Mouse (Mus musculus) left cerebral cortex, adult 2 months (tissue): ENCODE results near the gene Ltc4s. TPM values are rescaled to one million over a fixed set of nuclear protein-coding genes. Genes with fewer than 3 reads are reported as not detected.
A peak's percentile ranks its signal among the peaks of the same experiment; 100 is the strongest.

Experiments
- DNase-seq, 2 experiments: peaks; one replicate each; pipeline ENCODE4 v3.0.0; 2021 to 2022; ENCODE audit warnings: low spot score in 2 of 2, mixed read lengths in 1 of 2; ENCODE audit errors: extremely low spot score in 1 of 2
- H3K27ac ChIP-seq: fragments of 200-600 bp; 2 replicates; pipeline ENCODE4 v1.8.1; 2022
- H3K4me3 ChIP-seq: fragments of 200-600 bp; 2 replicates; pipeline ENCODE4 v1.8.1; 2022
- CTCF ChIP-seq: fragments of 200-600 bp; IDR thresholded peaks from 2 replicates; pipeline ENCODE4 v1.8.1; 2022; ENCODE audit warnings: antibody characterized with exemption, mild to moderate bottlenecking, moderate library complexity
- intact Hi-C: fragments of 180-260 bp; cut with DNase I; formaldehyde crosslinking; loops from one replicate; pipeline ENCODE4 v1.15.1; 2025
- total RNA-seq, 2 experiments: library from RNA; stranded (reverse); gene quantifications; 2 replicates each; pipeline ENCODE4 v1.2.3; 2021

Gene Ltc4s
- total RNA-seq, 2 experiments from 2014 or later = 5.9 to 8.7 TPM

- no peak for TF ChIP-seq CTCF
- DNase-seq = no peak
- H3K27ac ChIP-seq = no peak overlapping the region
- H3K4me3 ChIP-seq = no peak overlapping the region
- intact Hi-C loops = no loop called here
Observed at GRCm38 (mm10) chr11:50266997-50267396, 28.6 kb upstream of the Ltc4s start.

GRCm38 (mm10) chr11:50265931-50266330 is 27.5 kb upstream of the Ltc4s start:
- DNase-seq = no peak
- no peak for TF ChIP-seq CTCF
- Histone ChIP-seq H3K4me3 (no peak overlapping the region), H3K27ac (no peak overlapping the region)
- intact Hi-C loops = no loop called here

DNA sequence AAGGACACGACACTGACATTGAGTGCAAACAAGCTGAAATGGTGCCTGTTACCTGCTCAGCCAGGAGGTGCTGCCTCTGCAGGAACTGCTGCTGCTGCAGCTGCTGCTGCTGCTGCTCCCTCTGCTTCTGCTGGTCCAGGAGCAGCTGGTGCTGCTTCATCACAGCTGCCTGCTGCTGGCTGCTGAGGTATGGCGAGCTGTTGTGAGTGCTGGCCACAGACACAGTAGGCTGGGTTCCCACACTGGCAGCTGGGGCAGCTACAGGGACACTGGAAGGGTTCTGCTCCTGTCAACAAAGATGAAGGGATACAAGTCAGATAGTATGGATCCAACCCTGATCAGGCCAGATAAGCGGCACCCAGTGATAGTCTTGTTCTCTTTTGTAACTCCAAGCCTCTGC is 24.8 kb upstream of the Ltc4s start:
- Histone ChIP-seq H3K27ac (no peak overlapping the region), H3K4me3 (no peak overlapping the region)
- DNase-seq = no peak
- TF ChIP-seq CTCF = no peak
- intact Hi-C loops = no loop called here

DNA sequence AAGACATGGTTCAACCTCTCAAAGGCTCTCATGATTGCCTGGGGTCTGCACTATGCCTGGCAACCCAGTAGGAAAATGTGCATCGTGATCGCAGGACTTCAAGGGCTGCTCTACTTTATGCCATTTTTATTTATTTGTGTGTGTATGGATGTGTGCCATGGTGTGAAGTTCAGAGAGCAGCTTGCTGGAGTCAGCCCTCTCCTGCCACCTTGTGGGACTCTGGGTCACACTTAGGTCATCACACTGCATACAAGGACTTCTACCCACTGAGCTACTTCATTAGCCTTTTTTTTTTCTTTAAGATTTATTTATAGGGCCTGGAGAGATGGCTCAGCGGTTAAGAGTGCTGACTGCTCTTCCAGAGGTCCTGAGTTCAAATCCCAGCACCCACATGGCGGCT is 23.6 kb upstream of the Ltc4s start:
- Histone ChIP-seq H3K4me3 (no peak overlapping the region), H3K27ac (no peak overlapping the region)
- TF ChIP-seq CTCF = peak; percentile 35
- intact Hi-C loops = no loop called here
- no peak for DNase-seq

- intact Hi-C loops = no loop called here
- Histone ChIP-seq H3K27ac (peak overlapping the region; percentile 54), H3K4me3 (no peak overlapping the region)
- peak in 1 of 2 experiments; percentile 66 for DNase-seq
- TF ChIP-seq CTCF = no peak
Observed at GRCm38 (mm10) chr11:50258310-50258709, 19.9 kb upstream of the Ltc4s start.

- no peak for TF ChIP-seq CTCF
- DNase-seq = no peak
- Histone ChIP-seq H3K27ac (peak overlapping the region; percentile 73), H3K4me3 (no peak overlapping the region)
- intact Hi-C loops = no loop called here
Observed at GRCm38 (mm10) chr11:50256615-50257014, 18.2 kb upstream of the Ltc4s start.

GRCm38 (mm10) chr11:50254010-50254580 is 15.7 kb upstream of the Ltc4s start:
- intact Hi-C loops = no loop called here
- no peak for TF ChIP-seq CTCF
- Histone ChIP-seq H3K27ac (peak overlapping the region; percentile 83), H3K4me3 (no peak overlapping the region)
- peak; percentile 80 to 82 for DNase-seq

GRCm38 (mm10) chr11:50253393-50253792 is 15.0 kb upstream of the Ltc4s start:
- intact Hi-C loops = no loop called here
- TF ChIP-seq CTCF = no peak
- peak overlapping the region; percentile 13; the same call in 1 of the 2 replicates for H3K27ac ChIP-seq
- H3K4me3 ChIP-seq = no peak overlapping the region
- no peak for DNase-seq

DNA sequence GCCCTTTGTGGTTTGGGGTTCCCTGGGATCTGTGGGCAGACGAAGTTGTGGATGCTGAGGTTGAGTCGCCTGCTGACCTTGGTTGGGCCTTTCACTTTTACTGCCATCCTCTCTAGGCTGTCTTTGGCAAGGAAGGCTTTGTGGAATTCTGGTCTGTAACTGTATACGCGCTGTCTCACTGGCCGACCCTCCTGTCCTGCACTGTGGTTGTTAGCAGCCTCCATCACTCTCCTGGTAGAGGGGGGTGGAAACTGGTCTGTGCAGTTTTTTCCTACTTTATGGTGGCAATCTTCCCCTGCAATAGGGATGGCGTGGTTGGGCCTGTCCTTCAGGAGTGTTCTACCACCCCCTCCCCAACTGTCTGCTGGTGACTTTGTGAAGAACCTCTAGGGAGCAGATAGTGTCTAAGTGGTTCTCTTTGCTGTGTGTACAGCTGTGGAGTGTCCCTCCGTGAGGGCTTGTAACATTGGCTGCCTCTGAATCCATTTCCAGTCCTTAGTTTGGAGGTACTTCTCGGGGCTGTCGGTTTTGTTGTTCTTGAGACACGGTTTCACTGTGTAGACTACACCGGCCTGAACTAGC is 14.4 kb upstream of the Ltc4s start:
- intact Hi-C loops = no loop called here
- DNase-seq = no peak
- Histone ChIP-seq H3K4me3 (no peak overlapping the region), H3K27ac (peak overlapping the region; percentile 13; the same call in 1 of the 2 replicates)
- TF ChIP-seq CTCF = no peak

- H3K4me3 ChIP-seq = no peak overlapping the region
- no peak overlapping the region for H3K27ac ChIP-seq
- TF ChIP-seq CTCF = no peak
- intact Hi-C loops = no loop called here
- DNase-seq = no peak
Observed at GRCm38 (mm10) chr11:50252166-50252565, 13.8 kb upstream of the Ltc4s start.

GRCm38 (mm10) chr11:50248473-50249171 is 10.2 kb upstream of the Ltc4s start:
- H3K27ac ChIP-seq = no peak overlapping the region
- no peak for TF ChIP-seq CTCF
- H3K4me3 ChIP-seq = no peak overlapping the region
- intact Hi-C loops = no loop called here
- no peak for DNase-seq

DNA sequence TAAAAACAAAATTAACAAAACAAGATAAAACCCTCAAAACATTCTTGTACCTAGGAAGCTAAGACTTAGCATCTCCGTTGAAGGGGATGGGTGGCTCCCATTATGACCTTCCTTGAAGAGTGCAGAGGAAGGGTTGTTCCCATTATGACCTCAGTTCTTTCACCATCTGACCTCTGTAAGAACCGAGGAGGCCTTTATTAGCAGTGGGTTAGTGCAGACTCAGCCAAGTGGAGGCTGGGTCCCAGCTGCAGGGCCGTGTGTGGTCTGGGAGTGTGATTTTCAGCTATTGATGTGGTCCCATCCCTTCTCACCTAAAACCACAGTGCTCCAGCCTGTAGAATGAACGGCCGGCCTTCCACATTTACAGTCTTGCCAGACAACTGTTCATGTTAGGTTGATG is 6.9 kb upstream of the Ltc4s start:
- H3K4me3 ChIP-seq = no peak overlapping the region
- no peak for TF ChIP-seq CTCF

More for the DNA sequence above, 6.9 kb upstream of the Ltc4s start:
- DNase-seq = no peak
- no peak overlapping the region for H3K27ac ChIP-seq
- intact Hi-C loops = no loop called here
